Mouse (Mus musculus) adrenal gland, postnatal 25 days (tissue): ENCODE results near the gene Gm960. TPM values are rescaled to one million over a fixed set of nuclear protein-coding genes. Genes with fewer than 3 reads are reported as not detected.

Experiments used
- DNase-seq: peaks from one replicate; pipeline ENCODE4 v3.0.0; 2021; ENCODE audit warnings: mixed read lengths
- total RNA-seq: library from RNA; stranded (reverse); gene quantifications from 2 replicates; pipeline ENCODE4 v1.2.3, GENCODE M21; 2021

Gene Gm960
- total RNA-seq, 1 experiment from 2014 or later: not detected

GRCm38 (mm10) chr19:4623419-4623818 is 75.0 kb downstream of the Gm960 start:
- DNase-seq: no peak

GRCm38 (mm10) chr19:4622780-4623179 is 75.7 kb downstream of the Gm960 start:
- DNase-seq: no peak

- DNase-seq: no peak
Observed at GRCm38 (mm10) chr19:4620721-4621120, 77.7 kb downstream of the Gm960 start.

- no peak for DNase-seq
Observed at GRCm38 (mm10) chr19:4619461-4619860, 79.0 kb downstream of the Gm960 start.

GRCm38 (mm10) chr19:4618183-4618582 is 80.3 kb downstream of the Gm960 start:
- no peak for DNase-seq

GRCm38 (mm10) chr19:4616546-4616945 is 81.9 kb downstream of the Gm960 start:
- DNase-seq: no peak

GRCm38 (mm10) chr19:4615151-4616093 is 83.0 kb downstream of the Gm960 start, which contains the start of gene Lrfn4:
TSS of gene Lrfn4 (minus strand) at chr19:4615667.
- DNase-seq: peak; percentile 85

- DNase-seq: no peak
Observed at GRCm38 (mm10) chr19:4614305-4615150, 83.9 kb downstream of the Gm960 start.

GRCm38 (mm10) chr19:4613464-4614304 is 84.8 kb downstream of the Gm960 start:
- DNase-seq: no peak

- no peak for DNase-seq
Observed at GRCm38 (mm10) chr19:4612181-4612961, 86.1 kb downstream of the Gm960 start.

GRCm38 (mm10) chr19:4610109-4610508 is 88.4 kb downstream of the Gm960 start:
- DNase-seq: no peak

GRCm38 (mm10) chr19:4608511-4608910 is 90.0 kb downstream of the Gm960 start:
- no peak for DNase-seq

- no peak for DNase-seq
Observed at GRCm38 (mm10) chr19:4607406-4607805, 91.1 kb downstream of the Gm960 start.

GRCm38 (mm10) chr19:4605654-4606053 is 92.8 kb downstream of the Gm960 start:
- no peak for DNase-seq

- no peak for DNase-seq
Observed at GRCm38 (mm10) chr19:4603801-4604723, 94.4 kb downstream of the Gm960 start.

GRCm38 (mm10) chr19:4602459-4602858 is 96.0 kb downstream of the Gm960 start:
- DNase-seq: no peak

- no peak for DNase-seq
Observed at GRCm38 (mm10) chr19:4596071-4596470, 102.4 kb downstream of the Gm960 start.

- DNase-seq: no peak
Observed at GRCm38 (mm10) chr19:4593792-4594522, 104.5 kb downstream of the Gm960 start.

GRCm38 (mm10) chr19:4590025-4590424 is 108.4 kb downstream of the Gm960 start:
- no peak for DNase-seq
